Mouse (Mus musculus): ENCODE measurements at regions not wholly inside any gene's neighbourhood (a gene's known extent, or its start where the extent isn't known, plus 50 kb on each side); places are given as distances from the start of the nearest gene placed in this dataset.

- Histone ChIP-seq H3K36me3 (replicated peaks; ENCODE audit: control insufficient read depth, insufficient read depth, low read depth) (no peaks in the 10 kb centered on the region), H3K27ac (no peak overlapping the region), H3K4me3 (ENCODE audit: insufficient read depth in 1 of 2, low read depth in 2 of 2, low read length in 2 of 2) (no peak overlapping the region), H3K27me3 (ENCODE audit: control insufficient read depth, insufficient read depth, low read length) (no peaks in the 10 kb centered on the region), H3K4me2 (ENCODE audit: low read depth) (no peak overlapping the region), H3K9ac (replicated peaks) (no peak overlapping the region), H3K9me3 (ENCODE audit: control insufficient read depth, low read length) (no peaks in the 10 kb centered on the region), H3K4me1 (replicated peaks; ENCODE audit: control insufficient read depth in 2 of 2, insufficient read depth in 2 of 2, low read length in 1 of 2) (no peaks in the 10 kb centered on the region)
- TF ChIP-seq CTCF (IDR thresholded peaks at IDR 0.05; ENCODE audit: low read depth) (no peak), EP300 (IDR thresholded peaks at IDR 0.05; ENCODE audit: low read depth) (no peak)
- DNase-seq (ENCODE audit: low read depth in 3 of 3, low spot score in 3 of 3) (no peak), ATAC-seq (ENCODE audit: insufficient read depth) (no peak)
These were observed 491.6 kb upstream of the Btbd3 start for GRCm38 (mm10) chr2:137764785-137765184.

- ATAC-seq (ENCODE audit: insufficient read depth) (no peak), DNase-seq (ENCODE audit: low read depth in 3 of 3, low spot score in 3 of 3) (no peak)
- 66% methylated on average over 2 of the region's 2 CpGs for WGBS (ENCODE audit: insufficient replicate concordance)
- Histone ChIP-seq H3K27ac (no peak overlapping the region), H3K4me1 (replicated peaks; ENCODE audit: control insufficient read depth in 2 of 2, insufficient read depth in 2 of 2, low read length in 1 of 2) (no peaks in the 10 kb centered on the region), H3K4me3 (ENCODE audit: insufficient read depth in 1 of 2, low read depth in 2 of 2, low read length in 2 of 2) (no peak overlapping the region), H3K36me3 (replicated peaks; ENCODE audit: control insufficient read depth, insufficient read depth, low read depth) (no peaks in the 10 kb centered on the region), H3K9me3 (ENCODE audit: control insufficient read depth, low read length) (no peaks in the 10 kb centered on the region), H3K9ac (replicated peaks) (no peak overlapping the region), H3K27me3 (ENCODE audit: control insufficient read depth, insufficient read depth, low read length) (no peaks in the 10 kb centered on the region), H3K4me2 (ENCODE audit: low read depth) (no peak overlapping the region)
- no peak for TF ChIP-seq EP300 (IDR thresholded peaks at IDR 0.05; ENCODE audit: low read depth)
- no peak for TF ChIP-seq CTCF (IDR thresholded peaks at IDR 0.05; ENCODE audit: low read depth)
These were observed 496.9 kb upstream of the Btbd3 start for GRCm38 (mm10) chr2:137759455-137759854.

- no peak overlapping the region for H3K4me3 ChIP-seq (ENCODE audit: insufficient read depth in 1 of 2, low read depth in 2 of 2, low read length in 2 of 2)
- WGBS (ENCODE audit: insufficient replicate concordance): 33% methylated on average over 4 of the region's 4 CpGs
- no peaks in the 10 kb centered on the region for H3K36me3 ChIP-seq (replicated peaks; ENCODE audit: control insufficient read depth, insufficient read depth, low read depth)
- no peaks in the 10 kb centered on the region for H3K27me3 ChIP-seq (ENCODE audit: control insufficient read depth, insufficient read depth, low read length)
- no peak overlapping the region for H3K9ac ChIP-seq (replicated peaks)
- no peak overlapping the region for H3K27ac ChIP-seq
- H3K4me2 ChIP-seq (ENCODE audit: low read depth): no peak overlapping the region
- DNase-seq (ENCODE audit: low read depth in 3 of 3, low spot score in 3 of 3) (no peak), ATAC-seq (ENCODE audit: insufficient read depth) (no peak)
- TF ChIP-seq CTCF (IDR thresholded peaks at IDR 0.05; ENCODE audit: low read depth) (no peak), EP300 (IDR thresholded peaks at IDR 0.05; ENCODE audit: low read depth) (no peak)
- no peaks in the 10 kb centered on the region for H3K4me1 ChIP-seq (replicated peaks; ENCODE audit: control insufficient read depth in 2 of 2, insufficient read depth in 2 of 2, low read length in 1 of 2)
- no peaks in the 10 kb centered on the region for H3K9me3 ChIP-seq (ENCODE audit: control insufficient read depth, low read length)
These were observed 498.0 kb upstream of the Btbd3 start for GRCm38 (mm10) chr2:137758389-137758788.

- no peak overlapping the region for H3K4me3 ChIP-seq (ENCODE audit: insufficient read depth in 1 of 2, low read depth in 2 of 2, low read length in 2 of 2)
- no peaks in the 10 kb centered on the region for H3K36me3 ChIP-seq (replicated peaks; ENCODE audit: control insufficient read depth, insufficient read depth, low read depth)
- no peak overlapping the region for H3K27ac ChIP-seq
- DNase-seq (ENCODE audit: low read depth in 3 of 3, low spot score in 3 of 3) (no peak), ATAC-seq (ENCODE audit: insufficient read depth) (no peak)
- H3K4me1 ChIP-seq (replicated peaks; ENCODE audit: control insufficient read depth in 2 of 2, insufficient read depth in 2 of 2, low read length in 1 of 2): no peaks in the 10 kb centered on the region
- no peak for TF ChIP-seq CTCF (IDR thresholded peaks at IDR 0.05; ENCODE audit: low read depth)
- TF ChIP-seq EP300 (IDR thresholded peaks at IDR 0.05; ENCODE audit: low read depth): no peak
- H3K4me2 ChIP-seq (ENCODE audit: low read depth): no peak overlapping the region
- WGBS (ENCODE audit: insufficient replicate concordance): 46% methylated on average over 13 of the region's 13 CpGs
- no peaks in the 10 kb centered on the region for H3K9me3 ChIP-seq (ENCODE audit: control insufficient read depth, low read length)
- H3K27me3 ChIP-seq (ENCODE audit: control insufficient read depth, insufficient read depth, low read length): no peaks in the 10 kb centered on the region
- H3K9ac ChIP-seq (replicated peaks): no peak overlapping the region
These were observed 498.8 kb upstream of the Btbd3 start for GRCm38 (mm10) chr2:137757231-137758212.

- Histone ChIP-seq H3K4me1 (replicated peaks; ENCODE audit: control insufficient read depth in 2 of 2, insufficient read depth in 2 of 2, low read length in 1 of 2) (no peaks in the 10 kb centered on the region), H3K4me2 (ENCODE audit: low read depth) (no peak overlapping the region), H3K36me3 (replicated peaks; ENCODE audit: control insufficient read depth, insufficient read depth, low read depth) (no peaks in the 10 kb centered on the region), H3K27ac (no peak overlapping the region), H3K9ac (replicated peaks) (no peak overlapping the region), H3K27me3 (ENCODE audit: control insufficient read depth, insufficient read depth, low read length) (no peaks in the 10 kb centered on the region), H3K4me3 (ENCODE audit: insufficient read depth in 1 of 2, low read depth in 2 of 2, low read length in 2 of 2) (no peak overlapping the region), H3K9me3 (ENCODE audit: control insufficient read depth, low read length) (no peaks in the 10 kb centered on the region)
- no peak for ATAC-seq (ENCODE audit: insufficient read depth)
- 19% methylated on average over 3 of the region's 3 CpGs for WGBS (ENCODE audit: insufficient replicate concordance)
- DNase-seq (ENCODE audit: low read depth in 3 of 3, low spot score in 3 of 3): no peak
- no peak for TF ChIP-seq EP300 (IDR thresholded peaks at IDR 0.05; ENCODE audit: low read depth)
- TF ChIP-seq CTCF (IDR thresholded peaks at IDR 0.05; ENCODE audit: low read depth): no peak
These were observed 500.1 kb upstream of the Btbd3 start for GRCm38 (mm10) chr2:137756220-137756619.

Measured in liver, embryonic 14.5 days (tissue).